Mouse (Mus musculus): ENCODE results near the gene Notch4. TPM values are rescaled to one million over a fixed set of nuclear protein-coding genes. Genes with fewer than 3 reads are reported as not detected.
A peak's percentile ranks its signal among the peaks of the same experiment; 100 is the strongest.

The Notch4 gene
- total and polyA plus RNA-seq, 2 experiments from 2014 or later: 6.1 to 11.4 TPM

- Histone ChIP-seq H3K27ac (no peak within 1 kb of the TSS), H3K4me3 (ENCODE audit: low read length) (no peak within 1 kb of the TSS), H3K9me3 (ENCODE audit: low read length) (no peaks in the 10 kb centered on the region), H3K4me1 (ENCODE audit: insufficient read depth, low read length) (peaks cover 19% of the 10 kb centered on the region; the same call in 1 of the 2 replicates), H3K27me3 (ENCODE audit: insufficient read depth, low read length) (no peaks in the 10 kb centered on the region), H3K9ac (replicated peaks; ENCODE audit: low read length) (no peak within 1 kb of the TSS), H3K36me3 (ENCODE audit: insufficient read depth, low read length) (peaks cover 32% of the 10 kb centered on the region; the same call in 1 of the 2 replicates), H3K4me2 (ENCODE audit: low read depth, low read length) (no peak within 1 kb of the TSS)
- no peak for TF ChIP-seq CTCF (IDR thresholded peaks at IDR 0.05; ENCODE audit: low read depth)
- DNase-seq (ENCODE audit: low spot score) (no peak), ATAC-seq (no peak)
- WGBS: 30% methylated on average over 6 of the region's 6 CpGs
Measured at GRCm38 (mm10) chr17:34597566-34598095, 33.6 kb downstream of the Notch4 start, which contains the start of gene Ager. Ager (plus strand) TSS chr17:34597862.

GRCm38 (mm10) chr17:34599891-34600290 is 35.8 kb downstream of the Notch4 start:
- Histone ChIP-seq H3K4me2 (ENCODE audit: low read depth, low read length) (no peak overlapping the region), H3K4me1 (ENCODE audit: insufficient read depth, low read length) (peaks cover 14% of the 10 kb centered on the region), H3K9ac (replicated peaks; ENCODE audit: low read length) (no peak overlapping the region)

GRCm38 (mm10) chr17:34601796-34602195 is 37.7 kb downstream of the Notch4 start:
- WGBS: 89% methylated on average over 12 of the region's 12 CpGs
- DNase-seq (ENCODE audit: low spot score) (no peak), ATAC-seq (no peak)
- TF ChIP-seq CTCF (IDR thresholded peaks at IDR 0.05; ENCODE audit: low read depth): no peak
- H3K27me3 ChIP-seq (ENCODE audit: insufficient read depth, low read length): no peaks in the 10 kb centered on the region
- H3K4me3 ChIP-seq (ENCODE audit: low read length): no peak overlapping the region
- H3K4me2 ChIP-seq (ENCODE audit: low read depth, low read length): peak overlapping the region; percentile 78; the same call in 1 of the 2 replicates
- H3K27ac ChIP-seq: no peak overlapping the region
- H3K4me1 ChIP-seq (ENCODE audit: insufficient read depth, low read length): peaks cover 21% of the 10 kb centered on the region
- H3K9me3 ChIP-seq (ENCODE audit: low read length): no peaks in the 10 kb centered on the region
- H3K36me3 ChIP-seq (ENCODE audit: insufficient read depth, low read length): peaks cover 9% of the 10 kb centered on the region; the same call in 1 of the 2 replicates
- H3K9ac ChIP-seq (replicated peaks; ENCODE audit: low read length): no peak overlapping the region; the same call in 1 of the 2 replicates

More at GRCm38 (mm10) chr17:34599891-34600290, 35.8 kb downstream of the Notch4 start:
- no peak for DNase-seq (ENCODE audit: low spot score)
- TF ChIP-seq CTCF (IDR thresholded peaks at IDR 0.05; ENCODE audit: low read depth): no peak
- Histone ChIP-seq H3K4me3 (ENCODE audit: low read length) (no peak overlapping the region), H3K27ac (no peak overlapping the region), H3K27me3 (ENCODE audit: insufficient read depth, low read length) (no peaks in the 10 kb centered on the region), H3K36me3 (ENCODE audit: insufficient read depth, low read length) (peaks cover 27% of the 10 kb centered on the region; the same call in 1 of the 2 replicates), H3K9me3 (ENCODE audit: low read length) (no peaks in the 10 kb centered on the region)
- WGBS: 69% methylated on average over 9 of the region's 9 CpGs
- ATAC-seq: no peak

GRCm38 (mm10) chr17:34603375-34604060 is 39.5 kb downstream of the Notch4 start, which contains the start of gene Rnf5:
Rnf5 (minus strand) TSS chr17:34603690.
- Histone ChIP-seq H3K4me1 (ENCODE audit: insufficient read depth, low read length) (peaks cover 24% of the 10 kb centered on the region), H3K27ac (peak within 1 kb of the TSS; percentile 93), H3K36me3 (ENCODE audit: insufficient read depth, low read length) (peaks cover 9% of the 10 kb centered on the region; the same call in 1 of the 2 replicates), H3K4me3 (ENCODE audit: low read length) (peak within 1 kb of the TSS; percentile 77), H3K4me2 (ENCODE audit: low read depth, low read length) (peak within 1 kb of the TSS; percentile 78), H3K9me3 (ENCODE audit: low read length) (no peaks in the 10 kb centered on the region), H3K27me3 (ENCODE audit: insufficient read depth, low read length) (no peaks in the 10 kb centered on the region), H3K9ac (replicated peaks; ENCODE audit: low read length) (peak within 1 kb of the TSS; percentile 92)
- peak; percentile 95 for ATAC-seq
- under 1% methylated on average over 30 of the region's 30 CpGs for WGBS
- TF ChIP-seq CTCF (IDR thresholded peaks at IDR 0.05; ENCODE audit: low read depth): no peak
- DNase-seq (ENCODE audit: low spot score): peak; percentile 100

GRCm38 (mm10) chr17:34604061-34604508 is 40.0 kb downstream of the Notch4 start, which contains the start of gene Agpat1:
Agpat1 (plus strand) TSS chr17:34604262.
- Histone ChIP-seq H3K4me1 (ENCODE audit: insufficient read depth, low read length) (peaks cover 24% of the 10 kb centered on the region), H3K4me3 (ENCODE audit: low read length) (peak within 1 kb of the TSS; percentile 77)
- under 1% methylated on average over 35 of the region's 35 CpGs for WGBS

GRCm38 (mm10) chr17:34604511-34605237 is 40.6 kb downstream of the Notch4 start:
- peak overlapping the region; percentile 72 for H3K4me2 ChIP-seq (ENCODE audit: low read depth, low read length)
- H3K9ac ChIP-seq (replicated peaks; ENCODE audit: low read length): peak overlapping the region; percentile 92
- no peaks in the 10 kb centered on the region for H3K27me3 ChIP-seq (ENCODE audit: insufficient read depth, low read length)
- peaks cover 24% of the 10 kb centered on the region for H3K4me1 ChIP-seq (ENCODE audit: insufficient read depth, low read length)
- WGBS: 22% methylated on average over 24 of the region's 24 CpGs
- no peak for TF ChIP-seq CTCF (IDR thresholded peaks at IDR 0.05; ENCODE audit: low read depth)
- no peak for ATAC-seq
- H3K9me3 ChIP-seq (ENCODE audit: low read length): no peaks in the 10 kb centered on the region
- DNase-seq (ENCODE audit: low spot score): peak; percentile 18
- peaks cover 9% of the 10 kb centered on the region; the same call in 1 of the 2 replicates for H3K36me3 ChIP-seq (ENCODE audit: insufficient read depth, low read length)
- H3K4me3 ChIP-seq (ENCODE audit: low read length): peak overlapping the region; percentile 77
- H3K27ac ChIP-seq: peak overlapping the region; percentile 93

More at GRCm38 (mm10) chr17:34604061-34604508, 40.0 kb downstream of the Notch4 start, which contains the start of gene Agpat1:
- DNase-seq (ENCODE audit: low spot score) (peak; percentile 100), ATAC-seq (peak; percentile 92)
- H3K27me3 ChIP-seq (ENCODE audit: insufficient read depth, low read length): no peaks in the 10 kb centered on the region
- H3K9ac ChIP-seq (replicated peaks; ENCODE audit: low read length): peak within 1 kb of the TSS; percentile 92
- no peaks in the 10 kb centered on the region for H3K9me3 ChIP-seq (ENCODE audit: low read length)
- H3K4me2 ChIP-seq (ENCODE audit: low read depth, low read length): peak within 1 kb of the TSS; percentile 78
- H3K36me3 ChIP-seq (ENCODE audit: insufficient read depth, low read length): peaks cover 9% of the 10 kb centered on the region; the same call in 1 of the 2 replicates
- TF ChIP-seq CTCF (IDR thresholded peaks at IDR 0.05; ENCODE audit: low read depth): no peak
- peak within 1 kb of the TSS; percentile 93 for H3K27ac ChIP-seq

All from hindbrain, postnatal 0 days (tissue).